Mouse (Mus musculus) G1E (cell line): Measurements from ENCODE around the gene Synrg. TPM values are rescaled to one million over a fixed set of nuclear protein-coding genes. Genes with fewer than 3 reads are reported as not detected.

Source experiments
- ATAC-seq: 2 replicates; pipeline ENCODE4 v1.8.0; 2016; ENCODE audit warnings: mild to moderate bottlenecking; ENCODE audit not compliant: insufficient number of reproducible peaks, poor library complexity, low FRiP score, severe bottlenecking; ENCODE audit errors: extremely low read depth
- DNase-seq: peaks from one replicate; pipeline ENCODE4 v3.0.0; 2012; ENCODE audit warnings: low spot score
- H3K27me3 ChIP-seq: 2 replicates; pipeline ENCODE4 v1.6.1; 2012; ENCODE audit warnings: mild to moderate bottlenecking, low read length, inconsistent platforms; ENCODE audit not compliant: insufficient read depth
- H3K36me3 ChIP-seq: replicated peaks from 2 replicates; pipeline ENCODE3; 2012; ENCODE audit warnings: mild to moderate bottlenecking, inconsistent platforms
- H3K4me1 ChIP-seq: 2 replicates; pipeline ENCODE4 v1.6.1; 2012; ENCODE audit warnings: low read depth, low read length, inconsistent platforms, mixed read lengths; ENCODE audit not compliant: insufficient read depth
- H3K4me3 ChIP-seq: 2 replicates; pipeline ENCODE4 v1.5.1; 2012; ENCODE audit warnings: low read depth, mild to moderate bottlenecking, inconsistent platforms, low read length, moderate library complexity, mixed read lengths
- H3K9me3 ChIP-seq: replicated peaks from 2 replicates; pipeline ENCODE4 v1.6.1; 2012; ENCODE audit warnings: inconsistent platforms
- CTCF ChIP-seq: IDR thresholded peaks from 2 replicates; pipeline ENCODE4 v1.5.1; 2012; ENCODE audit warnings: low read depth, low read length, inconsistent platforms, mixed read lengths
- GATA1 ChIP-seq: IDR thresholded peaks from 2 replicates; pipeline ENCODE4 v1.6.1; 2012; ENCODE audit warnings: borderline replicate concordance, low read length, inconsistent platforms, mixed read lengths
- GATA2 ChIP-seq: IDR thresholded peaks from 2 replicates; pipeline ENCODE4 v1.6.1; 2012; ENCODE audit warnings: low read depth, low read length, inconsistent platforms, borderline replicate concordance
- POLR2AphosphoS5 ChIP-seq: IDR thresholded peaks from 2 replicates; pipeline ENCODE4 v1.6.1; 2012; ENCODE audit warnings: low read depth, low read length, inconsistent platforms; ENCODE audit not compliant: insufficient replicate concordance
- TAL1 ChIP-seq: conservative IDR thresholded peaks from 2 replicates; pipeline ENCODE4 v1.6.1; 2012; ENCODE audit warnings: low read depth, low read length, inconsistent platforms, mixed read lengths
- polyA plus RNA-seq: library from polyadenylated mRNA; stranded (reverse); fragments of >175 nt; gene quantifications from 2 replicates; pipeline ENCODE4 v1.2.3, GENCODE M21; 2012
- total RNA-seq, 2 experiments: library from RNA; stranded (forward) in 1 of 2; stranded (reverse) in 1 of 2; fragments of 200-1000 nt in 1 of 2; fragments of >200 nt in 1 of 2; fragmentation: Nextera tagmentation in 1 of 2; gene quantifications; 2 replicates each; pipeline ENCODE4 v1.2.3; 2014 to 2017

The Synrg gene
- total and polyA plus RNA-seq, 3 experiments = 10.7 to 41.7 (median 17.4) TPM

- ATAC-seq (no peak), DNase-seq (no peak)
- Histone ChIP-seq H3K27me3 (peaks cover 17% of the 10 kb centered on the region), H3K9me3 (no peaks in the 10 kb centered on the region), H3K36me3 (no peaks in the 10 kb centered on the region), H3K4me1 (no peaks in the 10 kb centered on the region; the same call in 1 of the 2 replicates), H3K4me3 (no peak overlapping the region)
- no peak for TF ChIP-seq GATA2
- TF ChIP-seq GATA1 = no peak
- no peak for TF ChIP-seq TAL1
- TF ChIP-seq POLR2AphosphoS5 = no peak
- no peak for TF ChIP-seq CTCF
Measured at GRCm38 (mm10) chr11:83935986-83936665, 28.1 kb upstream of the Synrg start.

DNA sequence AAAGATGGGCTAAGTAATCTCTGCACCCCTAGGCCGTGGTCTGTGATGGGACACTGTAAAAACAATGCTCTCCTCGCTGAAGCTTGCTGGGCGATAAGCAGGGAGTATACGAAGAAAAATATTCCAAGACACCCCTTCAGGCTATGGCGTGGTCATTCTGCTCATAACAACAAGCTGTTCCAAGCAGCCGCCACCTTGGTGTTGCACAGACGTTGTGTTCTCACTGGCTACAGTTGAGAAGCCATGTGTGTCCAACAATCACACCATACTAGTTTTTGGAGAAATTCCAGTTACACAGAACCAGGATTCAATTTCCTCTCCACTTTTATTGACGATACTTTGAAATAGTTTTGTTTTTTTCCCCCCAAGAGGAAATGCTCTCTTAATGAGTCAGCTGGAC is 25.7 kb upstream of the Synrg start:
- H3K9me3 ChIP-seq = no peaks in the 10 kb centered on the region
- H3K4me3 ChIP-seq = no peak overlapping the region
- H3K36me3 ChIP-seq = peaks cover 5% of the 10 kb centered on the region
- DNase-seq = no peak
- TF ChIP-seq CTCF (no peak), GATA1 (no peak), TAL1 (no peak), GATA2 (no peak), POLR2AphosphoS5 (no peak)
- H3K4me1 ChIP-seq = peaks cover 13% of the 10 kb centered on the region
- H3K27me3 ChIP-seq = peaks cover 17% of the 10 kb centered on the region
- ATAC-seq = no peak

DNA sequence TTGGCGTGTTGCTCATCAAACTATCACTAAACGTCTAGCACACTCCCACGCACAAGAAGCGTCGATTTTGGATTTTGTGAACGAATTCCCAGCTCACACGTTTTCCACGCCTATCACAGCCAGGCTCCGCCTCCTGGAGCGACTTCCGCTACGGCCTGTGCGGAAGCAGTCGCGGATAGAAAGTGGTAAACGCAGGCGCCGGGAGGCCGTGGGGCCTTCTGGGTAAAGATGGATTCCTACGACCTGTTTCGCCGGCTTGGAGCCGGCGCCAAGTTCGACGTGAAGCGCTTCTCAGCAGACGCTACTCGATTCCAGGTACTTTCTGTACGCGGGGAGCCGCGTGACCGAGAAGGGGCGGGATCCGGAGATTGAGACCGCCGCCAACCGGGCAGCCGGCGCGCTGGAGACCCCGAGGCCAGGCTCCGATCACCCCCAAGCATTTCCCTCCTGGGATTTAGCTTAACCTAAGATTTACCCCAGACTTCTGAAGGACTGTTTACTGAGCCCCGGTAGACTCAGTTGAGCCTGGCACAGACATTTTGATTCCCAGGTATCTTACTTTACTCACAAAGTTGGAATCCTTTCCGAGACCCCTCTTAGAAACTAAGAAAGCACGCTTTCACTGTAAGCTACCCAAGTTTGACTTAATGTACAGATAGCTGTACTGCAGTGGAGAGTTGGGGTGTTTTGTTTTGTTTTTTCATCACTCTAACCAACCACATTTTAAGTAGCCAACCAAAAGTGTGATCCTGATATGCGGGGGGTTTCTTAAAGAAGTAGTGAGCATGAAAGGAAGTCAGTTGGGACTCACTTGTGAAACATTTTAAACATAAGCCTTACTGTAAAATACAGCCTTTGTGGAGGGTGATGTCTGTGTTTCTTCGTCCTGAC is 22.0 kb upstream of the Synrg start, which contains the start of gene Ddx52:
Gene Ddx52 (plus strand): TSS at position 113 of the 891 bp plus-strand sequence.
- Histone ChIP-seq H3K4me1 (peaks cover 14% of the 10 kb centered on the region), H3K27me3 (peaks cover 3% of the 10 kb centered on the region), H3K36me3 (peaks cover 40% of the 10 kb centered on the region), H3K4me3 (peak within 1 kb of the TSS; percentile 86), H3K9me3 (no peaks in the 10 kb centered on the region)
- peak; percentile 88 for DNase-seq
- no peak for TF ChIP-seq GATA1
- no peak for TF ChIP-seq TAL1
- TF ChIP-seq GATA2 = no peak
- ATAC-seq = peak; percentile 96

DNA sequence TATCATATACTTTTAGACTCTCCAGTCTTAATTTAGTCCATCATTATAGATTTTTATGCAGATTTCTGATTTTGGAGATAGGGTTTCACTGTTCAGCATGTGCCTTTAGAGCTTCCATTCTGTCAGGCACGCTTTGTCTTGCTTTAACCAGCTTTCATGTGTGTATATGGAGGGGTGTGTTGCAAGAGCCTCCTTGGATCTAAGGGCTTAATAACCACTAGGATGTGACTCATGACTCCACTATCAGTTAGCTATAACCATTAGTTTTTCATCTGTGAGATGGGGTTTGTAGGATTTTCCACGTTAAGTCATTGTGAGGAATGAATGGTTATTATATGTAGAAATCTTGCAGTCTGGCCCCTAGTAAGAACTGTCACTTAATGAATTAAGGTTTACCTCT is 7.4 kb upstream of the Synrg start:
- TF ChIP-seq GATA2 (no peak), POLR2AphosphoS5 (no peak), GATA1 (no peak), TAL1 (no peak), CTCF (no peak)
- H3K4me3 ChIP-seq = no peak overlapping the region
- H3K4me1 ChIP-seq = no peaks in the 10 kb centered on the region
- H3K36me3 ChIP-seq = peaks cover 93% of the 10 kb centered on the region
- ATAC-seq = no peak
- no peaks in the 10 kb centered on the region for H3K9me3 ChIP-seq
- no peak for DNase-seq
- no peaks in the 10 kb centered on the region for H3K27me3 ChIP-seq

DNA sequence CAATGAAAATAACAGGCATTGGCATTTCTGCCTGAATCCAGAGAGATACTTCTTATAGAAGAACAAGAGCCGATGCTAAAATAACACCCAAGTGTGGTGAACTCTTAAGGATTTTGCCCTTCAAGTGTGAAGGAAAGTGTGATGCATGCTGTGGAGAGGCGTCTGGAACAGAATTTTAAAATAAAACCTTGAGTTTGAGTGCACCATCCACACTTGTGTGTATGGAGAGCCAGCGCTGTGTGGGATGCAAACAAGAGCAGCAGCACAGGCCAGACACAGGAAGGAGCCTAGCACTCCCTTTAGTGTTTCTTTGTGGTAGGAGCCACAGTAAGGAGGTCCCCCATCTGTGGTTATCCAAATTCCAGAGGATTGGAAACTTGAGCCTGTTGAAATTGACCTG is 2.2 kb upstream of the Synrg start:
- no peak overlapping the region for H3K4me3 ChIP-seq
- ATAC-seq (no peak), DNase-seq (no peak)
- TF ChIP-seq POLR2AphosphoS5 = no peak
- no peak for TF ChIP-seq TAL1
- no peak for TF ChIP-seq GATA2
- TF ChIP-seq CTCF = no peak
- TF ChIP-seq GATA1 = no peak
- no peaks in the 10 kb centered on the region for H3K27me3 ChIP-seq
- H3K4me1 ChIP-seq = peaks cover 25% of the 10 kb centered on the region
- peaks cover 62% of the 10 kb centered on the region for H3K36me3 ChIP-seq
- H3K9me3 ChIP-seq = no peaks in the 10 kb centered on the region

DNA sequence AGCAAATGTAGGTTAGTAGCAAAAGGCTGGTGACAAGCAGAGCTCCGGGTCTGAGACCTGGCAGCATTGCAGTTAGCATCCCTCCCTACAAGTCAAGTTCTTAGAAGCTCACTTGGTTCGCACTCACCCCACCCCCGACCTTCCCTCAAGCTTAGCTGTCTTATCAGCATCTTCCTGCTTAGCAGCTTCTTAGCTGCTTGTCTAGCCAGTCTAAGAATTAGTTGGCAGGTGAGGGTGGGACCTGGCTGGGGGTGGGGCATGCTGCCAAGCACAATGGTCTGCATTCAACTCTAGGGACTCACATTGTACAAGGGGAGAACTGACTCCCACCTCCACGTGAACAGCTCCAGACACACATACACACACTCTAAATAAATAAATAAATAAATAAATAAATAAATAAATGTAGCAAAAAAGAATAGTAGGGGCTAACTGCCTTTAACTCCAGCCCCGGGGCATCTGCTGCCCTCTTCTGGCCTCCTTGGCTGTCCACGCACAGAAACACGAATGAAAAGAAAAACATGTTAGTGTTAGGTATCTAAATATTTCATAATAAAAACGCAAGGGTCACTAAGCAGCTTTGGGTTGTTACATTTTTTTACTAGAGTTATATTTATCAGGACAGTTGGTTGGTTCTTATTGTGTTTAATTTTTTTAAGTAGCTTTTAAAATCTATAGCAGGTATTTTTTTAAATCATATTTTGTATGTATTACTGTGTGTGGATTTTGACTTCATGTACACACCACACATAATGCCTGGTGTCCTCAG is 3.4 kb downstream of the Synrg start:
- H3K9me3 ChIP-seq = no peaks in the 10 kb centered on the region
- H3K4me1 ChIP-seq = peaks cover 54% of the 10 kb centered on the region
- ATAC-seq (0 out of 2 replicates have a peak, but pooled peaks have one; percentile 18), DNase-seq (no peak)
- H3K27me3 ChIP-seq = no peaks in the 10 kb centered on the region
- H3K4me3 ChIP-seq = peak overlapping the region; percentile 53; the same call in 1 of the 2 replicates
- 0 out of 2 replicates have a peak, but pooled peaks have one; percentile 5 for TF ChIP-seq TAL1
- no peak for TF ChIP-seq GATA2
- H3K36me3 ChIP-seq = peaks cover 52% of the 10 kb centered on the region
